Mouse (Mus musculus) CH12.LX (cell line): ENCODE results near the gene Stard8.

ENCODE experiments used
- BHLHE40 ChIP-seq: IDR thresholded peaks from 2 replicates; pipeline ENCODE4 v1.6.1; 2011; ENCODE audit warnings: mild to moderate bottlenecking, low read depth, low read length, improper control_type of control experiment
- CTCF ChIP-seq, 2 experiments: IDR thresholded peaks in 1 of 2; conservative IDR thresholded peaks in 1 of 2; 2 replicates each; pipeline ENCODE4 v1.5.1; 2011 to 2012; ENCODE audit warnings: low read depth in 2 of 2, low read length in 2 of 2, improper control_type of control experiment in 1 of 2, inconsistent platforms in 1 of 2, mild to moderate bottlenecking in 1 of 2, moderate library complexity in 1 of 2
- EP300 ChIP-seq: IDR thresholded peaks from 2 replicates; pipeline ENCODE4 v1.6.1; 2011; ENCODE audit warnings: low read length, improper control_type of control experiment
- MAFK ChIP-seq: IDR thresholded peaks from 2 replicates; pipeline ENCODE4 v1.6.1; 2011; ENCODE audit warnings: low read length, improper control_type of control experiment; ENCODE audit not compliant: insufficient replicate concordance
- MAX ChIP-seq: IDR thresholded peaks from 2 replicates; pipeline ENCODE4 v1.6.1; 2011; ENCODE audit warnings: low read length, improper control_type of control experiment
- MXI1 ChIP-seq: IDR thresholded peaks from 2 replicates; pipeline ENCODE4 v1.6.1; 2011; ENCODE audit warnings: mild to moderate bottlenecking, low read depth, low read length, improper control_type of control experiment
- POLR2A ChIP-seq: IDR thresholded peaks from 2 replicates; pipeline ENCODE4 v1.6.1; 2011; ENCODE audit warnings: low read depth, mild to moderate bottlenecking, improper control_type of control experiment, low read length
- RAD21 ChIP-seq: IDR thresholded peaks from 2 replicates; pipeline ENCODE4 v1.6.1; 2011; ENCODE audit warnings: low read depth, mild to moderate bottlenecking, low read length, improper control_type of control experiment, moderate library complexity
- ZKSCAN1 ChIP-seq: IDR thresholded peaks from 2 replicates; pipeline ENCODE4 v1.6.1; 2012; ENCODE audit warnings: low read depth, inconsistent platforms, low read length, improper control_type of control experiment, borderline replicate concordance
- ZMIZ1 ChIP-seq: IDR thresholded peaks from 2 replicates; pipeline ENCODE4 v1.6.1; 2012; ENCODE audit warnings: low read depth, mild to moderate bottlenecking, inconsistent platforms, low read length, improper control_type of control experiment
- ZNF384 ChIP-seq: IDR thresholded peaks from 2 replicates; pipeline ENCODE4 v1.6.1; 2012; ENCODE audit warnings: low read depth, low read length, improper control_type of control experiment, inconsistent platforms

- TF ChIP-seq ZKSCAN1 (no peak), ZMIZ1 (no peak), MAX (no peak), MXI1 (no peak), CTCF (conservative IDR thresholded peaks at IDR 0.05 in 1 of 2, IDR thresholded peaks at IDR 0.05 in 1 of 2; ENCODE audit: low read depth in 2 of 2, low read length in 2 of 2) (peak; percentile 32 to 57; a peak in 2 of 4 replicates), POLR2A (no peak), RAD21 (no peak; the same call in none of the 2 replicates), EP300 (no peak), MAFK (no peak), BHLHE40 (no peak), ZNF384 (peak; percentile 97)
Measured at GRCm38 (mm10) chrX:98953941-98954340, 49.1 kb upstream of the Stard8 start.
